Mouse (Mus musculus): Measurements from ENCODE around the gene Ppip5k2.
A peak's percentile ranks its signal among the peaks of the same experiment; 100 is the strongest.
"Not testable (repeated sequence)": the region's sequence is repeated elsewhere in the genome, so short reads cannot be mapped to it uniquely, and the experiment has no call there.

The Ppip5k2 gene

GRCm38 (mm10) chr1:97769904-97770753, at the start of gene Ppip5k2, which contains the start of gene Gin1:
TSS of gene Ppip5k2 (minus strand) at chr1:97770411.
TSS of gene Gin1 (plus strand) at chr1:97770172.
- DNase-seq, result peak; percentile 92 to 94

GRCm38 (mm10) chr1:97809255-97809912, 39.2 kb upstream of the Ppip5k2 start:
- no peak for DNase-seq

GRCm38 (mm10) chr1:97804520-97804919, 34.3 kb upstream of the Ppip5k2 start:
- DNase-seq, result no peak

- DNase-seq, result no peak
Observed at GRCm38 (mm10) chr1:97802207-97802902, 32.1 kb upstream of the Ppip5k2 start.

- no peak for DNase-seq
Observed at GRCm38 (mm10) chr1:97795936-97796335, 25.7 kb upstream of the Ppip5k2 start.

- no peak for DNase-seq
Observed at GRCm38 (mm10) chr1:97794110-97794509, 23.9 kb upstream of the Ppip5k2 start.

GRCm38 (mm10) chr1:97788490-97788889, 18.3 kb upstream of the Ppip5k2 start:
- no peak for DNase-seq

- no peak for DNase-seq
Observed at GRCm38 (mm10) chr1:97787674-97788073, 17.5 kb upstream of the Ppip5k2 start.

- no peak for DNase-seq
Observed at GRCm38 (mm10) chr1:97785685-97786393, 15.6 kb upstream of the Ppip5k2 start.

GRCm38 (mm10) chr1:97784928-97785327, 14.7 kb upstream of the Ppip5k2 start:
- no peak for DNase-seq

GRCm38 (mm10) chr1:97781674-97782073, 11.5 kb upstream of the Ppip5k2 start:
- DNase-seq, result no peak

GRCm38 (mm10) chr1:97773973-97774372, 3.8 kb upstream of the Ppip5k2 start:
- no peak for DNase-seq

GRCm38 (mm10) chr1:97773362-97773761, 3.2 kb upstream of the Ppip5k2 start:
- no peak for DNase-seq

- no peak for DNase-seq
Observed at GRCm38 (mm10) chr1:97771727-97772126, 1.5 kb upstream of the Ppip5k2 start.

GRCm38 (mm10) chr1:97771118-97771517, 907 bp upstream of the Ppip5k2 start:
- no peak for DNase-seq

GRCm38 (mm10) chr1:97769294-97769903, 812 bp downstream of the Ppip5k2 start:
- peak; percentile 30 to 34 for DNase-seq

- no peak for DNase-seq
Observed at GRCm38 (mm10) chr1:97768906-97769293, 1.3 kb downstream of the Ppip5k2 start.

- DNase-seq, result no peak
Observed at GRCm38 (mm10) chr1:97768089-97768488, 2.1 kb downstream of the Ppip5k2 start.

- DNase-seq, result not testable (repeated sequence)
Observed at GRCm38 (mm10) chr1:97765712-97766111, 4.5 kb downstream of the Ppip5k2 start.

GRCm38 (mm10) chr1:97761477-97761876, 8.7 kb downstream of the Ppip5k2 start:
- no peak for DNase-seq

- DNase-seq, result no peak
Observed at GRCm38 (mm10) chr1:97760598-97760997, 9.6 kb downstream of the Ppip5k2 start.

- DNase-seq, result no peak
Observed at GRCm38 (mm10) chr1:97759841-97760240, 10.4 kb downstream of the Ppip5k2 start.
